Mouse (Mus musculus) megakaryocyte, embryonic 14.5 days (primary cell): Measurements from ENCODE around the gene Usf2.
"Not testable (repeated sequence)": the region's sequence is repeated elsewhere in the genome, so short reads cannot be mapped to it uniquely, and the experiment has no call there.

Source experiments
- FLI1 ChIP-seq: IDR thresholded peaks from 2 replicates; pipeline ENCODE4 v1.6.1; 2012; ENCODE audit warnings: low read length, inconsistent platforms, mixed read lengths
- GATA1 ChIP-seq: IDR thresholded peaks from 3 replicates; pipeline ENCODE4 v1.6.1; 2012; ENCODE audit warnings: mixed read lengths, low read length, inconsistent platforms, borderline replicate concordance

GRCm38 (mm10) chr7:30944706-30945105 is 11.9 kb downstream of the Usf2 start:
- TF ChIP-seq GATA1, FLI1: not testable (repeated sequence)
